Mouse (Mus musculus): Measurements from ENCODE around the gene Naa16.

- no peak for TF ChIP-seq CTCF (IDR thresholded peaks at IDR 0.05; ENCODE audit: low read depth)
- TF ChIP-seq EP300 (IDR thresholded peaks at IDR 0.05; ENCODE audit: low read depth) = no peak
These were observed 82.2 kb downstream of the Naa16 start for GRCm38 (mm10) chr14:79308364-79308763.

Data from liver, postnatal 0 days (tissue).